Mouse (Mus musculus) lung, postnatal 0 days (tissue): ENCODE data around the gene Casp12. TPM values are rescaled to one million over a fixed set of nuclear protein-coding genes. Genes with fewer than 3 reads are reported as not detected.
"Not testable (repeated sequence)": the region's sequence is repeated elsewhere in the genome, so short reads cannot be mapped to it uniquely, and the experiment has no call there.

ENCODE experiments used
- ATAC-seq: fragments of 200-750 bp; cut with Nextera tagmentation; 2 replicates; pipeline ENCODE4 v1.8.0; 2017; ENCODE audit warnings: moderate library complexity
- DNase-seq: peaks from one replicate; pipeline ENCODE4 v3.0.0-alpha.2; 2016; ENCODE audit warnings: low spot score
- H3K27ac ChIP-seq: fragments of 300-500 bp; sonication (generic); 2 replicates; pipeline ENCODE4 v1.5.1; 2014; ENCODE audit warnings: antibody characterized with exemption, mild to moderate bottlenecking, low read length, mixed read lengths
- H3K27me3 ChIP-seq: fragments of 300-500 bp; sonication (generic); replicated peaks from 2 replicates; pipeline ENCODE4 v1.6.1; 2014; ENCODE audit warnings: low read length, mixed read lengths; ENCODE audit not compliant: insufficient read depth
- H3K36me3 ChIP-seq: fragments of 300-500 bp; sonication (generic); 2 replicates; pipeline ENCODE4 v1.6.1; 2014; ENCODE audit warnings: low read length, mixed read lengths; ENCODE audit not compliant: insufficient read depth
- H3K4me1 ChIP-seq: fragments of 300-500 bp; sonication (generic); 2 replicates; pipeline ENCODE4 v1.6.1; 2014; ENCODE audit warnings: antibody characterized with exemption, low read depth, low read length, mixed read lengths; ENCODE audit not compliant: insufficient read depth
- H3K4me2 ChIP-seq: fragments of 300-500 bp; sonication (generic); replicated peaks from 2 replicates; pipeline ENCODE4 v1.6.1; 2014; ENCODE audit warnings: low read depth, mild to moderate bottlenecking, low read length, moderate library complexity, mixed read lengths
- H3K4me3 ChIP-seq: fragments of 300-500 bp; sonication (generic); 2 replicates; pipeline ENCODE4 v1.5.1; 2014; ENCODE audit warnings: low read depth, low read length
- H3K9ac ChIP-seq: fragments of 300-500 bp; sonication (generic); replicated peaks from 2 replicates; pipeline ENCODE4 v1.6.1; 2014; ENCODE audit warnings: low read depth, mild to moderate bottlenecking
- H3K9me3 ChIP-seq: fragments of 300-500 bp; sonication (generic); 2 replicates; pipeline ENCODE4 v1.6.1; 2016; ENCODE audit warnings: low read length, mixed read lengths
- CTCF ChIP-seq: IDR thresholded peaks from 2 replicates; pipeline ENCODE4 v1.5.1; 2016; ENCODE audit warnings: antibody characterized with exemption, mild to moderate bottlenecking
- EP300 ChIP-seq: IDR thresholded peaks from 2 replicates; pipeline ENCODE4 v1.6.1; 2016; ENCODE audit warnings: antibody characterized with exemption, mild to moderate bottlenecking, control low read depth
- WGBS: fragments of 180-500 bp; shearing (Covaris S2); extraction: QIAGEN DNeasy Blood & Tissue Kit; methylation state at CpG from one replicate; pipeline ENCODE4 v1.1.7; 2014; 5-methylcytosine and 5-hydroxymethylcytosine counted together
- polyA plus RNA-seq: library from polyadenylated mRNA; unstranded; fragments of >200 nt; fragmentation: Nextera tagmentation; extraction: Ambion mirVana; gene quantifications from 2 replicates; pipeline ENCODE4 v1.2.1, GENCODE M21; 2015

The Casp12 gene
- polyA plus RNA-seq, 1 experiment from 2014 or later: 2.9 TPM

DNA sequence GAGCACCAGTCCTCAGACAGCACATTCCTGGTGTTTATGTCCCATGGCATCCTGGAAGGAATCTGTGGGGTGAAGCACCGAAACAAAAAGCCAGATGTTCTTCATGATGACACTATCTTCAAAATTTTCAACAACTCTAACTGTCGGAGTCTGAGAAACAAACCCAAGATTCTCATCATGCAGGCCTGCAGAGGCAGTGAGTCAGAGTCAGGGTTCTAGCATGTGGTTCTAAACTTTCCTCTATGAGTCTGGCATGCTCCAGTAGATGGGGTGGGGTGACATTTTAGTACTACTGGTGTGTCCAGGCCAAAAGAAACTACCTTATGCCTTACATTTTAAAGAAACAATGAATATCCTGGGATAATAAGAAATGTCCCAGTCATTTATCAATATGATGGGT, 8.4 kb downstream of the Casp12 start:
- H3K9me3 ChIP-seq: no peaks in the 10 kb centered on the region
- no peaks in the 10 kb centered on the region for H3K36me3 ChIP-seq
- ATAC-seq (no peak), DNase-seq (no peak)
- H3K27me3 ChIP-seq: no peaks in the 10 kb centered on the region
- H3K27ac ChIP-seq: no peak overlapping the region
- H3K4me2 ChIP-seq: no peak overlapping the region
- H3K4me3 ChIP-seq: no peak overlapping the region
- H3K4me1 ChIP-seq: no peaks in the 10 kb centered on the region
- TF ChIP-seq CTCF (no peak), EP300 (no peak)
- 59% methylated on average over 2 of the region's 2 CpGs for WGBS
- no peak overlapping the region for H3K9ac ChIP-seq

DNA sequence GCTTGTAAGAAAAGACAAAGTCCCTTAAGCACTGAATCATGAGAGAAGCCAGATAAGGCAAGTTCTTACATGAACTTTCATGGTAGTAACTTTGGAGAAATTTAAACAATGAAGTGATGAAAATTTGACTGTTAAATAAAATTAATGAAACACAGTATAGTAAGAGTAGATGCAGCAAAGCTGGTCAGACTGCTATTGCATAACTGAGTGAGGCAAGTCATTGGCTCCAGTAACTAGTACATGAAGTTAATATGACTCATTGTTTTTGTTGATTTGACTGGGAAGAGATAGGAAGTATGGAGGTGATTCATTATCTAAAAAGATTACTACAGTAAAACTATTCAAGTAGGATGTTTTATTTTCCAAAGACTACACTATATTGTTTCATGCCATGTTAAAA, 11.6 kb downstream of the Casp12 start:
- H3K4me3 ChIP-seq: no peak overlapping the region
- H3K9me3 ChIP-seq: no peaks in the 10 kb centered on the region
- H3K4me1 ChIP-seq: no peaks in the 10 kb centered on the region
- DNase-seq: peak; percentile 10
- no peaks in the 10 kb centered on the region for H3K27me3 ChIP-seq
- no peak for TF ChIP-seq CTCF
- no peak for TF ChIP-seq EP300
- H3K27ac ChIP-seq: no peak overlapping the region
- no peak overlapping the region for H3K4me2 ChIP-seq
- no peak overlapping the region for H3K9ac ChIP-seq
- no peaks in the 10 kb centered on the region for H3K36me3 ChIP-seq
- ATAC-seq: no peak

DNA sequence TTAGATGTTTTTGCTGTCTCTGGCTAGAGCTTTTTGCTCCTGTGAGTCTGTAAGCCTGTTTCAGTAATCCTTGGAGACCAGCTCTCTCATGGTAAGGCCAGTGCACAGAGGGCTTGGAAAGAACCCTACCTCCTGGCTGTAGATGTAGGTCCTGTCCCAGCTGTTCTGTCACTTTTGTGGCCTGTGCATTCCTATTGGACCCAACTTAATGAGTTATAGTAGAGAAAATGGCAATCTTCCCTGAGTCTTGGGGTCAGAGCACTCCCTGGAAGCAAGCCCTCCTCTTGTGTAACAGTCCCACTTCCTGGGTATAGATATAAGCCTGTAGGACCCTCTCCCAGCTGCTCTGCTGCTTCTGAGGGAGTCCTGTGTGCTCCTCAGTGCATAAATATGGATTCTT, 48.3 kb downstream of the Casp12 start:
- Histone ChIP-seq H3K4me3 (no peak overlapping the region), H3K9me3 (no peaks in the 10 kb centered on the region), H3K36me3 (no peaks in the 10 kb centered on the region), H3K9ac (no peak overlapping the region), H3K4me2 (no peak overlapping the region), H3K27ac (no peak overlapping the region), H3K27me3 (no peaks in the 10 kb centered on the region), H3K4me1 (no peaks in the 10 kb centered on the region)
- no peak for DNase-seq
- TF ChIP-seq EP300 (no peak), CTCF (no peak)
- ATAC-seq: no peak

DNA sequence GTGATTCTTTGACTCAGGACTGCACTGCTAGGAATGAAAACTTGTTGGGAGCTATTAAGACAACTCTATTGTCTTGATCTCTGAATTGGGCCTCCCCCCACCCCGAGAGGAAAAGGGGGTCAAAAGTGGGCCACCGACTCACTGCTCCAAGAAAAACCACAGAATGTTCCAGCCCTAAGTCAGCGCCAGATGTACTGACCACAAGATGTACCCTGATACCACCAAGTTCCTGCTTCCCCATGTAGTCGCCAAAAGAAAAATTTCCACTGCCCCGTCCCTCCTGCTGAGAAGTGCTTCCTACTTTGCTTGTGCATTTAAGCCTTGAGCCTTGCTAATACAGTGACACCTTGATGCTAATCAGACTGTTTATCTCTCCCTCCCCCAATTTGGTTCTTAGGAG, 50.6 kb downstream of the Casp12 start:
- not testable (repeated sequence) for DNase-seq, H3K4me2 ChIP-seq, H3K36me3 ChIP-seq, H3K27me3 ChIP-seq, ATAC-seq, H3K4me1 ChIP-seq, H3K4me3 ChIP-seq, H3K27ac ChIP-seq, H3K9ac ChIP-seq, H3K9me3 ChIP-seq
- WGBS: 73% methylated on average over 5 of the region's 5 CpGs

DNA sequence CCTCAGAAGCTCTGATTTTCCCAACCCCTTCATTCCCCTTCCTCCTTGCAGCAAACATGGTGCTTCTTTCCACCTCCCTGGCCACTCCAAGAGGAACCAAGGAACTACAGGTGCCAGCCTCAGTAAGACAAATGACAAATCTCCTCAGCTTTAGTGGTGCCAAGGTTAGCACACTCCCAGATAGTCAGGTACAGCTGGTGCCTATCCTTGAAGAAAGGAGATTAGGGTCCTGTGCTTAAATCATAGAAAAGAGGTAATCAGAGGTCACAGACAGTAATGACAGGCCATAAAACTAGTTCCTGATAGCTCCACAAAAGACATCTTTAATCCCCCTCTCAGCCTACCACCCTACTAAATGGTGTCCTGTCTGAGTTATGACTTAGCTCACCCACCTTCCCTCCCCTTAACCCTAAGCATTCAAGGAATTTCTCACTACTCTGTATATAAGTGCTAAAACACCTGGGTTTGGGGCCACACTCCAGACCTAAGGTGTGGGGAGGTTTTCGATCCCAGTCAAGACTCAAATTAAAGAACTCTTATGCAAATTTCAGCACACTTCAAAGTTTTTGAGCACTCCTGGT, 65.8 kb downstream of the Casp12 start:
- ATAC-seq: no peak
- WGBS: 72% methylated on average over 1 of the region's 1 CpGs
- Histone ChIP-seq H3K27me3 (no peaks in the 10 kb centered on the region), H3K9me3 (no peaks in the 10 kb centered on the region), H3K36me3 (no peaks in the 10 kb centered on the region), H3K27ac (no peak overlapping the region), H3K4me2 (no peak overlapping the region), H3K9ac (no peak overlapping the region), H3K4me1 (no peaks in the 10 kb centered on the region), H3K4me3 (no peak overlapping the region)
- DNase-seq: no peak
- TF ChIP-seq EP300 (no peak), CTCF (no peak)

DNA sequence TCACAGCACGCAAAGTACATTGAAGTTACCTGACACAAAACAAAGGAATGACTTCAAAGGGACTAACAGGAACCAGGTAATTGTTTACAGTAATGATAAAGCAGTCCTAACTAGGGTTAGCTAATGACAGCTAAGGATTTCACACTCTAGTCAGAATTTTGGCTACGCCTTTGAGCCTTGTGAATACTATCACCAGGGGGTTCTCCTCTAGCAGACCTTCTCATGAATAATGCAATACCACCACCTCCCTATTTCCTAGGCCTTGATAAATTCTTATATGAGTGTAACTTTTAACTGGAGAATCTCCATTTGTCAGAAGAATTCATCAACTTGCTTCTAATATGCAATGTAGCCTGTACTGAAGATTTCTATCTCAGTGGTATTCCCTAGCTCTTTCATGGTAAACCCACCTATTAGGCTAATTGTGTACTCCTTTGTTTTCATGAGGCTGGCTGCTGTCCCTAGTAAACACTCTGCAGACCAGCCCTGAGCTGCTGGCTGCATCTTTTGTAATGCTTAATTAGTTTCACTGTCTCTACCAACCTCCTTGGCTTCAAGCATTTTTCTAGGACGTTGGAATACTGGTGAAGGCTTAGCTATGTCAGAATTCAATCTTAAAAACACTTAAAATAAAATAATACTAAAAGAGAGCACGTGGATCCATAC, 67.3 kb downstream of the Casp12 start:
- no peak overlapping the region for H3K9ac ChIP-seq
- H3K4me3 ChIP-seq: no peak overlapping the region
- H3K27me3 ChIP-seq: no peaks in the 10 kb centered on the region
- TF ChIP-seq CTCF (no peak), EP300 (no peak)
- ATAC-seq (no peak), DNase-seq (no peak)
- no peaks in the 10 kb centered on the region for H3K9me3 ChIP-seq
- H3K27ac ChIP-seq: no peak overlapping the region
- no peaks in the 10 kb centered on the region for H3K4me1 ChIP-seq
- H3K36me3 ChIP-seq: no peaks in the 10 kb centered on the region
- no peak overlapping the region for H3K4me2 ChIP-seq
- 51% methylated on average over 4 of the region's 4 CpGs for WGBS

DNA sequence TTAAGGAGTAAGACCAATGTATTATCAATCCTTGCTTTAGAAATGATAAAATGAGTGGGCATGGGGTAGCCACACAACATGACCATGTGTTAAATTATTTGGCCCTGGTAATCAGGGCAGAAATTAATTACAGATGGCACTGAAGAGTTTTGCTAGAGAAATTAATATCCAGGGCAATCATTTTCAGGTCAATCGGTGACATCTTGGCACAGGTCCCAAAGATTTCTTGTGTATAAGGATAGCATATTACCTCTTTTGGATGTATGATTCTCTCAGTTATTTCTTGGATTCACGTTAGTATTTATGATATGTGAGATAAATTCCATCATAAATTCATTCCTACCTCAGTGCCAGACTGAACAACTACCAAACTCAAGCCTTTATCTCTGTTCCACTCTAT, 72.6 kb downstream of the Casp12 start:
- Histone ChIP-seq H3K9me3 (no peaks in the 10 kb centered on the region), H3K27me3 (no peaks in the 10 kb centered on the region), H3K27ac (no peak overlapping the region), H3K36me3 (no peaks in the 10 kb centered on the region), H3K4me1 (no peaks in the 10 kb centered on the region), H3K9ac (no peak overlapping the region), H3K4me2 (no peak overlapping the region), H3K4me3 (no peak overlapping the region)
- no peak for DNase-seq
- 55% methylated on average over 2 of the region's 2 CpGs for WGBS
- no peak for ATAC-seq
- TF ChIP-seq CTCF (no peak), EP300 (no peak)

Other genes with a start within 250 kb of the Casp12 start
- 2.8 and 2.9 TPM in 2 replicates for gene Casp1, start 46.9 kb upstream of the Casp12 start, polyA plus RNA-seq
- 4.7 TPM in 2 replicates for gene Casp4, start 36.6 kb upstream of the Casp12 start, polyA plus RNA-seq